Mouse (Mus musculus): ENCODE measurements around the gene BC048671. TPM values are rescaled to one million over a fixed set of nuclear protein-coding genes. Genes with fewer than 3 reads are reported as not detected.

Gene BC048671
- not detected for total RNA-seq (2021)
- long read RNA-seq, experiment 1: 0 reads
- long read RNA-seq, experiment 2: 0 reads

GRCm38 (mm10) chr6:90300919-90301318, at the start of gene BC048671:
TSS of gene BC048671 (plus strand) at chr6:90301219.
- DNase-seq: no peak

GRCm38 (mm10) chr6:90288265-90288664, 12.8 kb upstream of the BC048671 start:
- DNase-seq: peak in 1 of 2 experiments; percentile 7

GRCm38 (mm10) chr6:90306315-90306975, 5.4 kb downstream of the BC048671 start:
- DNase-seq: no peak

- DNase-seq: no peak
Observed at GRCm38 (mm10) chr6:90308839-90309778, 8.1 kb downstream of the BC048671 start.

- DNase-seq: no peak
Observed at GRCm38 (mm10) chr6:90315961-90316360, 14.9 kb downstream of the BC048671 start.

- DNase-seq: peak in 1 of 2 experiments; percentile 18
Observed at GRCm38 (mm10) chr6:90317510-90318258, 16.7 kb downstream of the BC048671 start.

- DNase-seq: no peak
Observed at GRCm38 (mm10) chr6:90319019-90319418, 18.0 kb downstream of the BC048671 start.

GRCm38 (mm10) chr6:90319475-90320191, 18.6 kb downstream of the BC048671 start:
- DNase-seq: peak; percentile 41 to 70

GRCm38 (mm10) chr6:90320429-90320828, 19.4 kb downstream of the BC048671 start:
- DNase-seq: no peak

- DNase-seq: no peak
Observed at GRCm38 (mm10) chr6:90321811-90322210, 20.8 kb downstream of the BC048671 start.

GRCm38 (mm10) chr6:90324026-90324425, 23.0 kb downstream of the BC048671 start:
- no peak for DNase-seq

- DNase-seq: no peak
Observed at GRCm38 (mm10) chr6:90324463-90324862, 23.4 kb downstream of the BC048671 start.

- DNase-seq: peak; percentile 28 to 29
Observed at GRCm38 (mm10) chr6:90324991-90325390, 24.0 kb downstream of the BC048671 start, which contains the start of gene Chst13. TSS of gene Chst13 (minus strand) at chr6:90325185.

- peak in 1 of 2 experiments; percentile 47 for DNase-seq
Observed at GRCm38 (mm10) chr6:90327670-90328069, 26.7 kb downstream of the BC048671 start.

- DNase-seq: peak; percentile 68 to 69
Observed at GRCm38 (mm10) chr6:90329953-90330352, 28.9 kb downstream of the BC048671 start.

GRCm38 (mm10) chr6:90332561-90333425, 31.8 kb downstream of the BC048671 start, which contains the start of gene Uroc1:
TSS of gene Uroc1 (plus strand) at chr6:90333284.
- DNase-seq: no peak

- DNase-seq: no peak
Observed at GRCm38 (mm10) chr6:90334244-90334643, 33.2 kb downstream of the BC048671 start.

GRCm38 (mm10) chr6:90342343-90342742, 41.3 kb downstream of the BC048671 start:
- DNase-seq: no peak

- DNase-seq: no peak
Observed at GRCm38 (mm10) chr6:90347183-90347582, 46.2 kb downstream of the BC048671 start.

- no peak for DNase-seq
Observed at GRCm38 (mm10) chr6:90348500-90348899, 47.5 kb downstream of the BC048671 start.
